Mouse (Mus musculus): ENCODE results near the gene Ccna2. TPM values are rescaled to one million over a fixed set of nuclear protein-coding genes. Genes with fewer than 3 reads are reported as not detected.

Gene Ccna2
- polyA plus RNA-seq, 1 experiment from 2014 or later: 188 TPM

- Histone ChIP-seq H3K4me1 (no peaks in the 10 kb centered on the region), H3K4me3 (no peak overlapping the region), H3K27ac (no peak overlapping the region), H3K9ac (no peak overlapping the region), H3K9me3 (no peaks in the 10 kb centered on the region), H3K36me3 (peaks cover 81% of the 10 kb centered on the region), H3K27me3 (no peaks in the 10 kb centered on the region), H3K4me2 (replicated peaks) (no peak overlapping the region)
- ATAC-seq (ENCODE audit: insufficient number of reproducible peaks, insufficient read depth, low FRiP score, low TSS enrichment): no peak
- WGBS: 74% methylated on average over 4 of the region's 4 CpGs
Measured at GRCm38 (mm10) chr3:36559606-36560005, 12.3 kb downstream of the Ccna2 start.

DNA sequence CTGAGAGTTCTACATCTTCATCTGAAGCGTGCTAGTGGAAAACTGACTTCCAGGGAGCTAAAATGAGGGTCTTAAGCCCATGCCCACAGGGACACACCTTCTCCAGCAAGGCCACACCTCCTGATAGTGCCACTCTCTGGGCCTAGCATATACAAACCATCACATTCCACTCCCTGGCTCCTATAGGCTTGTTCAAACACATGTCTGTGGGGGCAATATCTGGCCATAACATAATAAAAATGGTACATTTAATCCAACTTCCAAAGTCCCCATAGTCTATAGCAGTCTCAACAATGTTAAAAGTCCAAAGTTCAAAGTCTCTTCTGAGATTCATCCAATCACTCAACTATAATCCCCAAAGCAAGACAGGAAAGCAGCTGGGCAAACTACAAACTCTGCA lies 14.3 kb downstream of the Ccna2 start:
- no peaks in the 10 kb centered on the region for H3K9me3 ChIP-seq
- no peak overlapping the region for H3K4me3 ChIP-seq
- no peak overlapping the region for H3K9ac ChIP-seq
- no peak for ATAC-seq (ENCODE audit: insufficient number of reproducible peaks, insufficient read depth, low FRiP score, low TSS enrichment)
- no peaks in the 10 kb centered on the region for H3K27me3 ChIP-seq
- 80% methylated on average over 1 of the region's 1 CpGs for WGBS
- no peak overlapping the region for H3K27ac ChIP-seq
- peaks cover 70% of the 10 kb centered on the region for H3K36me3 ChIP-seq
- no peak overlapping the region for H3K4me2 ChIP-seq (replicated peaks)
- H3K4me1 ChIP-seq: peaks cover 5% of the 10 kb centered on the region; the same call in 1 of the 2 replicates

- WGBS: under 1% methylated on average over 39 of the region's 39 CpGs
- H3K27ac ChIP-seq: 0 out of 2 replicates have a peak within 1 kb of the TSS, but pooled peaks have one; percentile 31
- ATAC-seq (ENCODE audit: insufficient number of reproducible peaks, insufficient read depth, low FRiP score, low TSS enrichment): peak; percentile 94
- H3K4me3 ChIP-seq: peak within 1 kb of the TSS; percentile 74
- H3K9me3 ChIP-seq: no peaks in the 10 kb centered on the region
- H3K36me3 ChIP-seq: peaks cover 32% of the 10 kb centered on the region
- peak within 1 kb of the TSS; percentile 82 for H3K4me2 ChIP-seq (replicated peaks)
- no peaks in the 10 kb centered on the region for H3K27me3 ChIP-seq
- H3K9ac ChIP-seq: peak within 1 kb of the TSS; percentile 72
- H3K4me1 ChIP-seq: peaks cover 11% of the 10 kb centered on the region; the same call in 1 of the 2 replicates
Measured at GRCm38 (mm10) chr3:36552406-36553047, 19.4 kb downstream of the Ccna2 start, which contains the start of gene Exosc9. Gene Exosc9 (plus strand): TSS chr3:36552606.

DNA sequence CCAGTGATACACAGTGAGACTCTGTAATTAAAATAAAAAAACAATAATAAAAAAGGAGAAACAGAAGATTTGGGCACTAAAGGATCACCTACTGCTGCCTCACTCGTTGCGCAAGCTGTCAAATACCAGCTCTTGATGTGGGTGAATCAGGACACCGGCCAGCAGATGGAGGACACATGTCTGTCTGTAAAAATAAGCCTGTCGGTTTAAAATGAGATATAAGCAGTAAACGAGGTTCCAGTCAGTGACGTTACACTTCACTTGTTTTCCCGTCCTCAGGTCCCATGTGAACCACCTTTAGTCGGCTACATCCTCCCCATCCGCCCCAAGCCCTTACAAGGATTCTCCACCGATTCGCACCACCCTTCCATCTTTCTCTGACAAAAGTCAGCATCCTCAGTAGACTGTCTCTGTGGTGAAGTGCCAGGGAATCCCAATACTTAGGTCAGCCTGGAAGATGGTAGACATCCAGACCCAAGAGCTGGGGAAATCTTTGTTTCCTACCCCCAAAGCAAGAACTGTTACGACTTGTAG lies 20.0 kb downstream of the Ccna2 start:
- WGBS: 22% methylated on average over 12 of the region's 12 CpGs

GRCm38 (mm10) chr3:36551343-36551742 lies 20.6 kb downstream of the Ccna2 start:
- Histone ChIP-seq H3K4me3 (no peak overlapping the region), H3K4me1 (peaks cover 11% of the 10 kb centered on the region; the same call in 1 of the 2 replicates), H3K27ac (no peak overlapping the region), H3K9me3 (no peaks in the 10 kb centered on the region), H3K4me2 (replicated peaks) (peak overlapping the region; percentile 82), H3K27me3 (no peaks in the 10 kb centered on the region), H3K36me3 (peaks cover 22% of the 10 kb centered on the region), H3K9ac (peak overlapping the region; percentile 72; the same call in 1 of the 2 replicates)
- WGBS: 36% methylated on average over 9 of the region's 9 CpGs
- ATAC-seq (ENCODE audit: insufficient number of reproducible peaks, insufficient read depth, low FRiP score, low TSS enrichment): peak; percentile 23; the same call in 1 of the 2 replicates

More for the DNA sequence above, 20.0 kb downstream of the Ccna2 start:
- ATAC-seq (ENCODE audit: insufficient number of reproducible peaks, insufficient read depth, low FRiP score, low TSS enrichment): no peak; the same call in 1 of the 2 replicates
- Histone ChIP-seq H3K4me2 (replicated peaks) (peak overlapping the region; percentile 82), H3K9me3 (no peaks in the 10 kb centered on the region), H3K27ac (0 out of 2 replicates have a peak overlapping the region, but pooled peaks have one; percentile 31), H3K9ac (peak overlapping the region; percentile 72), H3K27me3 (no peaks in the 10 kb centered on the region), H3K4me3 (peak overlapping the region; percentile 74), H3K36me3 (peaks cover 26% of the 10 kb centered on the region), H3K4me1 (peaks cover 11% of the 10 kb centered on the region; the same call in 1 of the 2 replicates)

- 79% methylated on average over 3 of the region's 3 CpGs for WGBS
- Histone ChIP-seq H3K9ac (no peak overlapping the region), H3K4me1 (no peaks in the 10 kb centered on the region), H3K36me3 (no peaks in the 10 kb centered on the region), H3K27ac (no peak overlapping the region), H3K4me3 (no peak overlapping the region), H3K27me3 (no peaks in the 10 kb centered on the region), H3K4me2 (replicated peaks) (no peak overlapping the region), H3K9me3 (no peaks in the 10 kb centered on the region)
- no peak for ATAC-seq (ENCODE audit: insufficient number of reproducible peaks, insufficient read depth, low FRiP score, low TSS enrichment)
Measured at GRCm38 (mm10) chr3:36544961-36545360, 27.0 kb downstream of the Ccna2 start.

GRCm38 (mm10) chr3:36541399-36541798 lies 30.6 kb downstream of the Ccna2 start:
- Histone ChIP-seq H3K27ac (no peak overlapping the region), H3K4me2 (replicated peaks) (no peak overlapping the region), H3K9me3 (no peaks in the 10 kb centered on the region), H3K36me3 (no peaks in the 10 kb centered on the region), H3K27me3 (no peaks in the 10 kb centered on the region), H3K4me3 (no peak overlapping the region), H3K4me1 (no peaks in the 10 kb centered on the region), H3K9ac (no peak overlapping the region)
- 78% methylated on average over 2 of the region's 2 CpGs for WGBS
- no peak for ATAC-seq (ENCODE audit: insufficient number of reproducible peaks, insufficient read depth, low FRiP score, low TSS enrichment)

GRCm38 (mm10) chr3:36540756-36541155 lies 31.2 kb downstream of the Ccna2 start:
- no peaks in the 10 kb centered on the region for H3K9me3 ChIP-seq
- H3K36me3 ChIP-seq: no peaks in the 10 kb centered on the region
- no peak overlapping the region for H3K4me3 ChIP-seq
- no peaks in the 10 kb centered on the region for H3K4me1 ChIP-seq
- H3K4me2 ChIP-seq (replicated peaks): no peak overlapping the region
- H3K9ac ChIP-seq: no peak overlapping the region
- WGBS: 63% methylated on average over 2 of the region's 2 CpGs
- ATAC-seq (ENCODE audit: insufficient number of reproducible peaks, insufficient read depth, low FRiP score, low TSS enrichment): no peak
- H3K27me3 ChIP-seq: no peaks in the 10 kb centered on the region
- H3K27ac ChIP-seq: no peak overlapping the region

GRCm38 (mm10) chr3:36537701-36538470 lies 34.1 kb downstream of the Ccna2 start:
- H3K9me3 ChIP-seq: no peaks in the 10 kb centered on the region
- peaks cover 4% of the 10 kb centered on the region; the same call in 1 of the 2 replicates for H3K4me1 ChIP-seq
- H3K4me2 ChIP-seq (replicated peaks): no peak overlapping the region
- 0 out of 2 replicates have a peak, but pooled peaks cover 1% of the 10 kb centered on the region for H3K27me3 ChIP-seq
- no peaks in the 10 kb centered on the region for H3K36me3 ChIP-seq
- H3K27ac ChIP-seq: no peak overlapping the region
- 82% methylated on average over 4 of the region's 4 CpGs for WGBS
- H3K4me3 ChIP-seq: no peak overlapping the region
- no peak for ATAC-seq (ENCODE audit: insufficient number of reproducible peaks, insufficient read depth, low FRiP score, low TSS enrichment)
- H3K9ac ChIP-seq: no peak overlapping the region

DNA sequence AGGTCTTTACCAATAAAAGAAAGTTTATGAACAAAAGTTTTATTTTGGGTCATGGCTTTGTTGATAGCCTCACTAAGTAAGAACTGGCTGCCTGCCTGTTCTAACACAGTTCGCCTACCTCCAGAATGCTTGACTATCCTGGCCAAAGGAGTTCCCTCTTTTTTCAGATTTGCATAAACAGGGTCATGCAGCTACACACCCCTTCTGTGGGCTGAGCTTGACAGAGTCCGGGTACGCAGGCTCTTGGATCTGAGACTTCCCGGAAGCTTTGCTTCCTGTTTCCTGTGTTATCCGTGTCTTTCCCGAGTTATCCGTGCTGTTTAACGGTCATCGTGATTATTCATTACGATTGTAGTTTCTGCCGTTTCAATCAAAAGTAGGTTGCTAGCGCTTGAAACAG lies 35.9 kb downstream of the Ccna2 start:
- Histone ChIP-seq H3K4me2 (replicated peaks) (no peak overlapping the region), H3K9ac (no peak overlapping the region), H3K27ac (no peak overlapping the region), H3K27me3 (peaks cover 13% of the 10 kb centered on the region), H3K9me3 (no peaks in the 10 kb centered on the region), H3K4me1 (peaks cover 4% of the 10 kb centered on the region; the same call in 1 of the 2 replicates), H3K4me3 (no peak overlapping the region), H3K36me3 (no peaks in the 10 kb centered on the region)
- ATAC-seq (ENCODE audit: insufficient number of reproducible peaks, insufficient read depth, low FRiP score, low TSS enrichment): no peak
- 88% methylated on average over 12 of the region's 12 CpGs for WGBS

DNA sequence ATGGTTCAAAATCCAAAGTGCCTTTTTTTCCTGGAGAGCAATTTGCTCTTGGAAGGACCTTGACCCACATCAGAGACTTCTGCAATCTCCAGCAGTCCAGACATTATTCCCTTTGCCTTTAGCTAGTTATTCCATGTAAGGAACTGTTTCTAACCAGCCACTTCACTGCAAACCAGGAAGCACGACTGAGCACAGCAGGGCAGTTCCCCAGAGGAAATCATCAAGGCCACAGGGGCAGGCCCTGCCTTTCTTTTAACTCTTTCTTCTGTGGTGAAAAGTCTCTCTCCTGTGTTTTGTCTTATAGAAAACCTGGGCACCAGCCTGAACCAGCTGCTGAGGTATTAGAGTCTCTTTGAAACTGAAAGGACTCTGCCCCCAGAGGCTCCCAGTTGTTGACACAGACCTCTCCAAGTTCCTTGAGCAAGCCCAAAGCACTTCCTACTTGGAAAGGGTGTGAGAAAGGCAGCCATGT lies 38.7 kb downstream of the Ccna2 start:
- H3K4me3 ChIP-seq: no peak overlapping the region
- no peak overlapping the region for H3K4me2 ChIP-seq (replicated peaks)
- 0% methylated on average over 1 of the region's 1 CpGs for WGBS
- H3K27ac ChIP-seq: no peak overlapping the region
- no peak overlapping the region for H3K9ac ChIP-seq
- peaks cover 21% of the 10 kb centered on the region for H3K27me3 ChIP-seq
- no peaks in the 10 kb centered on the region for H3K9me3 ChIP-seq
- no peaks in the 10 kb centered on the region for H3K36me3 ChIP-seq
- no peak for ATAC-seq (ENCODE audit: insufficient number of reproducible peaks, insufficient read depth, low FRiP score, low TSS enrichment)
- peaks cover 4% of the 10 kb centered on the region; the same call in 1 of the 2 replicates for H3K4me1 ChIP-seq

All from embryonic facial prominence, embryonic 12.5 days (tissue).